Mouse (Mus musculus) left cerebral cortex, adult 8-10 months (tissue): ENCODE measurements around the gene Hcn3. TPM values are rescaled to one million over a fixed set of nuclear protein-coding genes. Genes with fewer than 3 reads are reported as not detected.

ENCODE experiments used
- DNase-seq, 2 experiments: peaks; one replicate each; pipeline ENCODE4 v3.0.0; 2022; ENCODE audit warnings: low spot score in 2 of 2
- total RNA-seq, 4 experiments: library from RNA; stranded (reverse); gene quantifications; 2 replicates each; pipeline ENCODE4 v1.2.4; 2022

The Hcn3 gene
- total RNA-seq, 4 experiments from 2014 or later: 12.3 to 18.2 (median 17.0) TPM

- no peak for DNase-seq
These were observed 58.6 kb downstream of the Hcn3 start for GRCm38 (mm10) chr3:89101459-89101811.

- no peak for DNase-seq
These were observed 59.2 kb downstream of the Hcn3 start, which contains the start of gene Gm43738 for GRCm38 (mm10) chr3:89100811-89101210. Gene Gm43738 (minus strand): TSS chr3:89101099.

Other genes with a start within 250 kb of the Hcn3 start
- 10 to 100 TPM; 21.4 to 25.6 (median 23.9) TPM for gene Msto1, start 246.2 kb downstream of the Hcn3 start, total RNA-seq
- 100 to 1,000 TPM in 1 of 4 experiments, 10 to 100 TPM in 3; 85.3 to 102 (median 91.4) TPM for gene Ash1l, start 209.6 kb downstream of the Hcn3 start, total RNA-seq
- 100 to 1,000 TPM in 2 of 4 experiments, 10 to 100 TPM in 2; 87.3 to 110 (median 103) TPM for gene Dap3, start 209.0 kb downstream of the Hcn3 start, total RNA-seq
- gene Rusc1, start 66.9 kb downstream of the Hcn3 start, total RNA-seq: 100 to 1,000 TPM; 170 to 198 (median 187) TPM
- under 1 TPM in 1 of 4 experiments, not detected in 3; 0.21 TPM for gene Gm43738, start 59.1 kb downstream of the Hcn3 start, total RNA-seq
- gene Fdps, start 58.2 kb downstream of the Hcn3 start, total RNA-seq: 100 to 1,000 TPM in 2 of 4 experiments, 10 to 100 TPM in 2; 84.4 to 129 (median 100) TPM
- gene Pklr, start 24.1 kb downstream of the Hcn3 start, total RNA-seq: not detected
- gene Clk2, start 4.6 kb upstream of the Hcn3 start, total RNA-seq: 10 to 100 TPM; 41.2 to 45.3 (median 42.5) TPM
- gene Scamp3, start 17.3 kb upstream of the Hcn3 start, total RNA-seq: 10 to 100 TPM; 58.5 to 69.8 (median 63.9) TPM
- gene Fam189b, start 22.9 kb upstream of the Hcn3 start, total RNA-seq: 10 to 100 TPM; 47.2 to 58.2 (median 52.3) TPM
- gene Gba, start 42.7 kb upstream of the Hcn3 start, total RNA-seq: 10 to 100 TPM; 52.5 to 62.4 (median 56.1) TPM
- gene Thbs3, start 55.0 kb upstream of the Hcn3 start, total RNA-seq: 10 to 100 TPM; 14.2 to 24.3 (median 22.2) TPM
- gene Mtx1, start 66.9 kb upstream of the Hcn3 start, total RNA-seq: 100 to 1,000 TPM in 2 of 4 experiments, 10 to 100 TPM in 2; 95.4 to 105 (median 99.8) TPM
- gene Muc1, start 68.9 kb upstream of the Hcn3 start, total RNA-seq: 1 to 10 TPM in 1 of 4 experiments, under 1 TPM in 3; 0.36 to 1.5 (median 0.67) TPM
- gene Krtcap2, start 85.8 kb upstream of the Hcn3 start, total RNA-seq: 10 to 100 TPM; 70.4 to 91.2 (median 83.7) TPM
- 10 to 100 TPM; 66.2 to 74.6 (median 68.4) TPM for gene Trim46, start 86.1 kb upstream of the Hcn3 start, total RNA-seq
- 10 to 100 TPM; 51.6 to 64.2 (median 54.6) TPM for gene Dpm3, start 99.2 kb upstream of the Hcn3 start, total RNA-seq
- 10 to 100 TPM; 38.0 to 48.9 (median 45.5) TPM for gene Slc50a1, start 110.4 kb upstream of the Hcn3 start, total RNA-seq
- 1 to 10 TPM; 5.6 to 8.8 (median 6.8) TPM for gene Efna1, start 120.9 kb upstream of the Hcn3 start, total RNA-seq
- gene Efna3, start 162.8 kb upstream of the Hcn3 start, total RNA-seq: 10 to 100 TPM; 50.1 to 61.2 (median 55.3) TPM
- under 1 TPM in 3 of 4 experiments, not detected in 1; 0.22 to 0.46 (median 0.30) TPM for gene Efna4, start 177.8 kb upstream of the Hcn3 start, total RNA-seq
- gene Adam15, start 189.8 kb upstream of the Hcn3 start, total RNA-seq: 100 to 1,000 TPM; 104 to 122 (median 108) TPM
- gene Dcst2, start 201.8 kb upstream of the Hcn3 start, total RNA-seq: under 1 TPM; 0.32 to 0.77 (median 0.42) TPM
- gene Dcst1, start 205.1 kb upstream of the Hcn3 start, total RNA-seq: under 1 TPM in 1 of 4 experiments, not detected in 3; 0.61 TPM
- 10 to 100 TPM; 11.3 to 20.3 (median 15.8) TPM for gene Zbtb7b, start 234.6 kb upstream of the Hcn3 start, total RNA-seq
- 1 to 10 TPM; 3.9 to 5.8 (median 4.4) TPM for gene Lenep, start 242.6 kb upstream of the Hcn3 start, total RNA-seq